Mouse (Mus musculus): ENCODE results near the gene Mars.

The Mars gene

DNA sequence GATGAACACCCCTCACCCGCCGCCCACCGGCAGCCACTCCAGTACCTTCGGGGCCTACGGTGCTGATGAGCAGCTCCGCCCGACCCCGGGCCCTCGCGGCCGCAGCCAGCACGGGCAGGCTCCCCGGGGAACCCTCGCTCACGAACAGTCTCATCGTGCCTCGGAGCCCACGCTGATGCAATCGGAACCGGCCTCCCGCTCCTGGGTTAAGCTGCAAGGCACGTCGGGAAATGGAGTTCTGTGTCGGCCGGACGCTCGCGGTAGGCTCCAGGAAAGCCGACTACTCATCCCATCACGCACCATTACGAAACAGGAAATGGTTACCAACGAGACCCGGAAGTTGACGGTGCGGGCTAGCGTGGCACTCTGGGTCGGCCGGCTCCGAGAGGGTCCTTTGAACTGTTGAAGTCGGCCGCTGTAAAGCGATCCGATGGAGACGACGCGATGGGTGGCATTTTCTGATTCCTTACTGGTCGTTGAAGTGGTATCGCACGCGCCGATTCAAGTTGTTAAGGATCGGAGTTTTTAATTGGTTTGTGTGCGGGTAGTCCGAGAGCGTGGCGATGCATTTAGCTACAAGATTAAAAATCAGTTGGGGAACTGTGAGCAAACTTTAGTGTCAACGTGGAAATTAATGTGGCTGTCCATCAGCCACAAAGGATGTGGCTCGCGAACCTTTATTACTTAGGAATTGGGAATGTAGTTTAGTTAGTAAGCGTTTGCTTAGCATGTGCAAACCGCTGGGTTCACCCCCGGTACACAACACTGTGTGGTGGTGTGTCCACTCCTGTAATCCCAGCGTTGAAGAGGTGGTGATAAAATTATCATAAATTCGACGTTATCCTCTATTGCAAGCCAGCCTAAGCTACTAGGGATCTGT lies at the start of gene Mars:
Mars (minus strand) TSS at position 311 of the 880 bp plus-strand sequence.
- peak; percentile 81 for DNase-seq (ENCODE audit: low spot score)

DNA sequence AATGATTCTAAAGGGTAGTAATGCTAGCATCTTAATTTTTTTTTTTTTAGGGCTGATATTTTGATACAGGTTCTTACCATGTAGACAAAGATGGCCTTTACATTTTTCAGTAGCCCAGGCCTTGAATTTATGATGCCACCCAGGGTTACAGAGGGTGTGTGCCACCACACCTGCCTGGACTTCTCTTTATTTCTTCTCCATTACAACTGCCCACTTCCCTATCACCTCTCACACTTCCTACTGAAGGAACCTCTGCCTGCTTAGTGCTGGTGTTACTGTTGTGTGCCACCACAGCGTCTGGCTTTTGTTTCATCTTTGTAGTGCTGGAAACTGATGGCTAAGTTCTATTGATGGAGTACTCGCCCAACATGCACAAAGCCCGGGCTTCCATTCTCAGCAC lies 49.1 kb upstream of the Mars start:
- DNase-seq (ENCODE audit: low spot score) = no peak

DNA sequence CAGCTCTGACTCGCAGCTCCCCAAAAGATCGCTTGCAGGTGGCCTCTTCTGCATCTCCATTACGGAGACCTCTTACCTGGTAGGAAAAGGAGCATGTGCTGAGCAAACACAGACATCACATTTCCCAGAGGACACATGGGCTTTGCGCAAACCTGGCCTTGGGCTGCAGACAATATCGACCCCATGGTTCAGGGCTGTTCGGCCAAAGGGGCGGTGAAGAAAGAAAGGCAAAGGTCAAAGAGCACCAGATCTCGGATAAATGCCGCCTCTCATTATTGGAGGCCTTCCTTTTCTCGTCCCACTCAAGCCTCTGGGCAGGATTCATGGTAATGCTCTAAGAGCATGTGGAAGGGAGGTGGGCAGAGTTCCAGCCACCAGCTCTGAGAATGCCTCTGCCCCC lies 43.8 kb upstream of the Mars start:
- no peak for DNase-seq (ENCODE audit: low spot score)

DNA sequence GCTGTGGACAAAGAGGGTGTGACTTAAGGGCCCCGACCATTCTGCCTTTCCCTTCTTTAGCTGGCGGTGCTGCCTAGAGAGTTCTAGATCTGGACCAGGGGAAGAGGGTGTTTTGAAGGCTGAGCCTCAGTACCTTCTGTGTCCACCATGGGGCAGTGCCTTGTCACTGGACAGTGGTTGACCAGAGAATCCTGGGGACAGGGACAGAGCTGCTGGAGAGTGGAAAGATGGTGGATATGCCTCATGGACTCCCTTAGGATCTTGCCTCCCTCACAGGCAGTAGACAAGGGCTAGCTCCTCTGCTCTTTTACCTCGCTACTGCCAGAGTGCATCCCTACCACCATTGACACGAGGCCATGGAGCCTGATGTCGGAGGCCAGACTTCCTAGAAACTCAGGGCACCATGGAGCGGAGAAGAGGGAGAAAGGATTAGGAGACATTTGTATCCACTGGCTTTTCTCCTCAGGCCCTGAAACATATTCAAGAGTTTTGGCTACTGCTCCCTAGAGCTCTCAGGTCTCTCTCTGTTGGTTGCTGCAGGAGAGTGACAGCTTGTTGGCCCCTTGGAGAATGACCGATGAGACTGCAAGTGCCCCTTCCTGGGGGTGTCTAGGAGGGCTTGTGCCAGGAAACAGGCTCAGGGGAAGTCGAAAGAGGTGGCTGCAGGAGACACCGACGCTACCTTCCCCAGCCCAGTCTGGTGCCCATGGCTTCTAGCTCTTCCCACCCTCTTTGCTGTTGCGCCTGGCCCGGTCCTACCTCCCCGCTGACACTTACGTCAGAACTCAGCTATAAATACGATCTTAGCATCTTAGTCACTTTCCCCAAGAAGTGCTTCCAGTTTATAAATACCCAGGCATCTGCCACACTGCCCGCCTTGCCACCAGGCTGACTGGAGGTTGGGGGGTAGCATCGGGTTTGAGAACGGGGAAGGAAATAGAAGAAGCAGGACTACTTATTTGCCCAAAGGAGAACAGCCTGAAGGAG lies 42.6 kb upstream of the Mars start, which contains the start of gene Inhbe:
Inhbe (minus strand) TSS at position 503 of the 987 bp plus-strand sequence.
- no peak for DNase-seq (ENCODE audit: low spot score)

DNA sequence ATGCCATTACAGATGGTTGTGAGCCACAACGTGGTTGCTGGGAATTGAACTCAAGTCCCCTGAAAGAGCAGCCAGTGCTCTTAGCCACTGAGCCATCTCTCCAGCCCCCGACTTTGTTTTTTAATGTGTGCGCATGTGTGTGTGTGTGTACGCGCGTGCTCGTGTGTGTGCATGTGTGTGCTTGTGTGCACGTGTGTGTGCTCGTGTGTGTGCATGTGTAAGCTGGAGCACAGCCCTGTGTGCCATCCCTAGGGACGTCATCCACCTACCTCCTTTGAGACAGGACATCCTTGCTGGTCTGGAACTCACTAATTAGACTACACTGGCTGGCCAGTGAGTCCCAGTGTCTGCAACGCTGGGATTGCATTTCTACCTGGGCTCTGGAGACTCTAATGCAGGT lies 41.2 kb upstream of the Mars start:
- no peak for DNase-seq (ENCODE audit: low spot score)

DNA sequence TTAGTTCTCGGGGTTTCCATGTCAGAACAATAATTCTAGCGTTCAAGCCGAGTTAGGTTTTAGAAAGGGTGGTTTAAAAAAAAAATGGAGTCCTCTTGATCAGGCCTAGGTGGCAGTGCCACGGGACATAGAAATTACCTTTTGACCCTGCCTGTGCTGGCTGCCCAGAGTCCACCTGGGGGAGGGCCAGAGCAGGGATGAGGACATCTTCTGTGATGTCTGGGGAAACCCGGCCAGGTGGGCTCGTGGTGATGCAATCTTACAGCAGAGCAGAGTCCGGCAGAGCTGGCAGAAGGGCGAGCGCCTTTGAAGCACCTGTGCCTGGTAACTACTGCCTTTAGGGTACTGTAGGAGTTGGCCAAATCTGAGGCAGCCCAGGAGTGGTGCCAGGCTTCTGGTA lies 40.6 kb upstream of the Mars start:
- no peak for DNase-seq (ENCODE audit: low spot score)

DNA sequence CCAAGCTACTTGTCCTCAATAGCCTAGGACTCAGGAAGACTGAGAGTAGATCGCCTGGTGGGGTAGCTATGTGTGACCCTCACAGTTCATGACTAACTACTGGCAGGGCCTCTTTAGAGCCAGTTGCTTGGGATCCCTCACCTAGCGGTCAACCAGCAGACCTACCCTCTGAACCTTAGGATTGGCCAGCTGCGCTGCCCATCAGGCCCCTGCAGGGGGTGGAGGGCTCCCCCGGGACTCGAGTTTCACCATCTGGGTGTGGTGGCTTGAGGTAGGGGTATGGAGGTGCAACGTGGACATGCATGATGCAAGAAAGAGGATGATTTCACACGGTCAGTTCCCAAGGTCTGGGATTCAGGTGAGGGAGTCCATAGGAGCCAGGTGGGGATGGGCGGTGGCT lies 40.1 kb upstream of the Mars start:
- DNase-seq (ENCODE audit: low spot score) = no peak

DNA sequence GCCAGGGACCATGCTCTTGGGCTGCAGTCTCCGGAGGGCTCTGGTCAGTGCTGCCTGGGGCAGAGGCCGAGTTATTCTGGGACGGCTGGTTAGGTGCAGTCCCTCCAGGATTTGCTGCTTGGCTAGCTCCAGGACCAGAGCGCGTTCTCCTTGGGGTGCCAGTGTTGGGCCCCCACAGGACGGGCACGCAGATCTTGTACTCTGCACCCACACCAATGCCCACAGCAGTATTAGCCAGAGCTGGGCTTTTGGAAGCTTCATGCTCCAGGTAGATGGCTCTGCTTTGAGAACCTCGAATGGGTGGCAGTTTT lies 39.7 kb upstream of the Mars start:
- no peak for DNase-seq (ENCODE audit: low spot score)

DNA sequence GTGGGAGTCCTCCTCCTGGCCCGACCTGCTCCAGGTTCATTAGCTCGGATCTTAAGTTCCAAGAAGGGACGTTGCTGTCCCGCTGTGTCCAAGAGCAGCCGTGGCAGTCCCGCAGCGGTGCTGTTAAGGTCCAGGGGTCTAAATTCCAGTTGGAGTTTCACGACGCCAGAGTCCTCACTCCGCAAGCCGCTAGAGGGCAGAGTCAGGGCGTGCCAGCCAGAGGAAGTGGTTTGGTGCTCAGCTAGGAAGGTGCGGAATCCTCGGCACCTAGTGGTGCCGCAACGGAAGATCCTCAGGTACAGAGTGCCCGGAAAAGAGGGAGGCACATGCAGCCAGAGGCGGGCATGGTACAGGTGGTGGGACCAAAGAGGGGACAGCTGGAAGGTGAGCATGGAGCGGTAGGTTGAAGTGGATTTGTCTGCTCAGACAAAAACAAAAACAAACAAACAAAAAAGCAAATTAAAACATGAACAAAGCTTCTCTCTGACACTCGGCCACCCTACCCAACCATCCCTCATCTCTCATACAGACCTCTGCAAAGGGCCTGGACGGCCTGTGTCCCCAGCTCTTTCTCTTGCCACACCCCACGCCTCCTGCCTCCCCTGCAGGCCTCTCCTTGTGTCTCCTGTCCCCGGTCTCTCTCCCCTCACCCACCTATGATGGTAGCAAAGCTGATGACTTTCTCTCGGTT lies 39.2 kb upstream of the Mars start:
- DNase-seq (ENCODE audit: low spot score) = no peak

DNA sequence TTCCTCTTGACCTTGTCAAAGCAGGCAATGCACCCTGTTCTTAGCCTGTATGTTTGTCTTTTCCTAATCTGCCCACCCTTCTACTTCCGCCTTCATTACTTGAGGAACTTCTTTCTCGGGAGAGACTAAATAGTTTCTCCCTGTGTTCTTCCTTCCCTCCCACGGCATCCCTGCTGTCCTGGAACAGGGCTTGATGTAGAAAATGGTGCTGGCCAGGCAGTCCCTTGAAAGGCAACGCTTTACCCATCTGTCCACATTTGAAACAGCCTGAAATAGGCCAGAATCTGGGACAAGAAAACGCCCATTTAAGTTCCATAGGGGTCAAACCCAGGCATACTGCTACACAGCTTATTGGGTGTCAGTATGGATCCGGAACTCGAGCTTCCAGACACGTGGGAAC lies 38.2 kb upstream of the Mars start:
- DNase-seq (ENCODE audit: low spot score) = no peak

DNA sequence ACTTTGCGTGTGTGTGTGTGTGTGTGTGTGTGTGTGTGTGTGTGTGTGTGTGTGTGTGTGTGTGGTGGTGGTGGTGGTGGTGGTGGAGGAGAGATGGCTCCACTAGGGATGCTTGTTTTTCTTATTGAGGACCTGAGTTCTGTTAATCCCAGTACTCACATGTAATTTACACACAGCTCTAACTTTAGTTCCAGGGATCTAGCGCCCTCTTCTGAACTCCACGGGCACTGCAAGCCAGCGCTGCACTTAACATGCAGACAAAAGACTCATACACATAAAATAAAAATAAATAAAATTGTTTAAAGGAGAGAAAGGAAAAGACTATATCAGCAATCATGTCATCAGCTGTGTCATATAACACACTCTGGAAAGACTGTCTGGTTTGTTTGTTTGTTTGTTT lies 37.4 kb upstream of the Mars start:
- DNase-seq (ENCODE audit: low spot score) = no peak

DNA sequence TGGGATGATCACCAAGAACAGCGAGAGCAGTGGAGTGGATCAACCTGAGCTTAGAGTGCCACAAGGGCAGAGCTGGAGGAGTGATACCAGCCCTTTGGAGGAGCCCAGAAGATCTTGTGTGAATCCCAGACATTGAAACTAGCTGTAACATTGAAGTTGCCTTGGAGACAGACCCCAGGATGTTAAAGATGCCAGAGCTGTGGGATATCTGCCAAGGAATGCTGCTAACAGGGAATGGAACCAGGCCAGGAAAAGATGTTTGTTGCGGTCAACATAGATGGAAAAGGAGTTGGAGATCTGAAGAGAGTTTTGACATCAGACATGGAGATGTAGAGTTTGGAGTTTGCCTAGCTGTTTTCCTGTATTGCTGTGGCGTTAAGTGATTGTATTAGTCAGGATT lies 34.6 kb upstream of the Mars start:
- no peak for DNase-seq (ENCODE audit: low spot score)

DNA sequence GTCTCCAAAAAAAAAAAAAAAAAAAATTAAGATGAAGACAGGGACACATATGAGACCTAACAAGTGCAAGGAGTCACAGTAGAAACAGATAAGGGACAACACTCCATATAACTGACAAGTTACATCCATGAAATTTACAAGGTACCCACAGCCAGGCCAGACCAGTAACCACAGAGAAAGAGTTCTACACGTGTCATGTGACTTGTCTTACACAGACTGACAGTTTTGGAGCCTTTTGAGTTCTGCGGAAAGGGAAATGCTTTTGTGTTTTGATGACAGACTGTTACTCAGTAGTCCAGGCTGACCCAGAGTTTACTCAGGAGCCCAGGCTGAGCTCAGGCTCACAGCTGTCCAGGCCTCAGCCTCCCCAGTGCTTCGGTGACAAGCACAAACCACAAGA lies 31.4 kb upstream of the Mars start:
- no peak for DNase-seq (ENCODE audit: low spot score)

DNA sequence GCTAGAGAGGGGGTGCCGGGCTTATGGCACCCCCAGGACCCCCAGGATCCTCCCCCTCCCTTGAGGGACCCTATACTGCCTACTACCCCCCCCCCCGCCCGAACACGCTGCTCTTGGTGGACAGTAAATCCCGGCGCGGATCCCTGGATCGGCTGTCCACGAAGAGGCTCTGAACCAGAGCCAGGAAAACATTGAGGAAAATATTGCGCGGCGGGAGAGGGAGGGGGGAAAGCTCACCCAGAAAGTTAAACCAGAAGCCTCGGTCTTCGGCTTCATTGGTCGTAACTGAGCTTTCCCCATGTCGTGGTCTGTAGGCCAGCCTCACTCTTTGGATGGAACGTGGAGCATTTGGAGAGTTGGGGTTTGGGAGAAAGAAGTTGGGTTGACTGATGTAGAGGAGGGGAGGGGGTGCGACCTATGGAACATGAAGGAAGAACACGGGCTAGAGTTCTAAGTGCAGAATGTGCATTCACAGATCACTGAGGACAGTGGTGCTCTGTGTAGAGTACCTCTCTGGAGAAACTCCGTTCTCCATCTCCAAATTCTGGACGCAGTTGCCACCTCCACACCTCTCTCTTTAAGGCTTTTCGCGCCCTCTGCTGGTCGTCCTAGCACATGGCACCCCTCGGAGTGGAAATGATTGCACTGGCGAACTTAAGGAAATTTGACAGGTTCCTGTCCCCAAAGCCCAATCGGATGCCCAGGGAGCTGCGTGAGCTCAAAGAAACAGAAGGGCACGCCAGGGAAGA lies 30.5 kb upstream of the Mars start, which contains the start of gene Gli1:
Gli1 (minus strand) TSS at position 84 of the 749 bp plus-strand sequence.
- DNase-seq (ENCODE audit: low spot score) = peak; percentile 75

DNA sequence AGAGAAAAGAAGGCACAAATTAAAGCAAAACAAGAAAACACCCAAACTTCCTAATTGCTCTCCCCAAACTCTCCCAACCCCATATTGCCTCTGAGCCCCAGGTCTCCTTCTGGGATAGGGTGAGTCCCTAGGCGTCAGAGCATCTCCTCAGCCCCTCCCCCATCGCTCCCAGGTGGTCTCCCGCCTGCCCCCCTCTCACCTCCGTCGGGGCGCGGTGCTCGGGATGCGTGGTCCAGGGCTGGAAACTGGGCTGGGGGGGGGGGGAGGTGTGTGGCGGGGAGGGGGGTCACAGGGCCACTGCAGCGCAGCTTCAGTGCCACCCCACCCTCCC lies 29.7 kb upstream of the Mars start:
- no peak for DNase-seq (ENCODE audit: low spot score)

DNA sequence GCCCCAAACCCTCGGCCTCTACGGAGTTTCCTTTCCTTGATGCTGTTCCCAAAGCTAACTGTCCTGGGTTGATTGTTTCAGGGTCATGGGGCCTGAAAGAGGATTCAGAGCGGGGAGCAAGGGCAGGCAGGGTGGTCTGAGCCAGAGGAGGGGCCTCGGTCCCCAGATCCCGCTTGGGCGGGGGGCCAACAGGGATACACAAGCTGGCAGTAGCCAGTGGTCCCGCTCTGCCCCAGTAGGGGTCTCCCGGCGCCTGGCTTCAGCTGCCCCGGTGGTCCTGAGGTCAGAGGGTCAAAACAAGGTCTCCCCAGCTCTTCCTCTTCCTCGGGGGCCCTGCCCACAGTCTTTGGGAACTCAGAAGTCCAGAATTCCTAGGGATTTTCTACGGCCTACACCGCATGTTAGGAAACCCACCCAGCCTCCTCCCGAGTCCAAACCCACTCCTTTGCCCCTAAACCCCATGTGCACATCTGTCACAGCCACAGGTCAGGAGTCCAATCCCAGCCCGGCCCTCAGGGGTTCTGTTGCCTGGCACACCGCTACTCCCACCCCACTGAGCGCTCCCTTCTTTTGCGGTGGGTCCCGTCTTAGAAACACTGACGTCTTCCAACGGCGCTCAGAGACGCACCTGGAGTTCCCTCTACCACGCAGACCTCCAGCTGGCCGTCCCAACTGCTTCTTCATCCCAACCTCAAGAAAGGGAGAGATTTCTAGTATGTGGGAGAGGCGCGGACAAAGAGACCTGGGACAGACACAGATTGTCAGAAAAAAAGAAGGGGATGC lies 29.2 kb upstream of the Mars start:
- no peak for DNase-seq (ENCODE audit: low spot score)

DNA sequence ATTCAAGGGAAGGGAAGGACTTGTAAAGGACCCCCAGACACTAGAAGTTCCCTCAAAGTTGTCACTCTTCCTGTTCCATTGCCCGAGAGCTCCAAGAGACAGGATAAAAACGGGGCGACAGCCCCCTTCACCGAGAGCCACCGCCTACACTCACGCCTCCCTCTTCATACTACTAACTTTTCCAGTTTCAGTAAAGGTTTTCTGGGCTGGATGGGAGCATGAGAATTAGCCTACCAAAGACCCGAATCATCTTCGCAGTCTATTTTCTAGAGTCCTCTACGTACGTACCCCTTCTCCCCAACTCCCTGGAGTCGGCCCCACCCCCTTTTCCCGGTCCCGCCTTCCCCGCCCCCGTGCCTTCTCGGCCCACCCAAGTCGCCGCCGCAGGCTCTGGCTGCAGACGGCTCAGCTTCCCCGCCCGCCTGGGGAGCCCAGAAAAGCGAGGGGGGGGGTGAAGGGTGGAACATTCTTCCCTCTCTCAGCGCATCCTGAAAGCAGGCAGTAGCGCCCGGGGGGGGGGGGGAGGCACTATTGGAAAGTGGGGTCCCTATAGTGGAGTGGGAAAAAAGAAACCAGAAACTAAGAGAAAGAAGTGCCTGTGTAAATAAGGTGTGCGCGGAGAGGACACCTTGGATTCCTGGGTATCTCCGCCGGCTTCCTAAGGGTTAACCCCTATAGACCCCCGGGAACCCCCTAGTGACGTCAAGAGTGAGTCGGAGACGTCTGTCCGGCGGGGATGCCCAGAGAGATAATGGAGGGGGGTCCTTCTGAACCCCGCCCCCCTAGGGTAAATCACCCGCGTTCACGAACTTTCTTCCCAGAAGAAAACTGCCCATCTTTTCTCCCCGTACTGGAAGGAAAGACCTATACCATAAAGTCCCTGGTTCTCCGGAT lies 28.3 kb upstream of the Mars start:
- no peak for DNase-seq (ENCODE audit: low spot score)

DNA sequence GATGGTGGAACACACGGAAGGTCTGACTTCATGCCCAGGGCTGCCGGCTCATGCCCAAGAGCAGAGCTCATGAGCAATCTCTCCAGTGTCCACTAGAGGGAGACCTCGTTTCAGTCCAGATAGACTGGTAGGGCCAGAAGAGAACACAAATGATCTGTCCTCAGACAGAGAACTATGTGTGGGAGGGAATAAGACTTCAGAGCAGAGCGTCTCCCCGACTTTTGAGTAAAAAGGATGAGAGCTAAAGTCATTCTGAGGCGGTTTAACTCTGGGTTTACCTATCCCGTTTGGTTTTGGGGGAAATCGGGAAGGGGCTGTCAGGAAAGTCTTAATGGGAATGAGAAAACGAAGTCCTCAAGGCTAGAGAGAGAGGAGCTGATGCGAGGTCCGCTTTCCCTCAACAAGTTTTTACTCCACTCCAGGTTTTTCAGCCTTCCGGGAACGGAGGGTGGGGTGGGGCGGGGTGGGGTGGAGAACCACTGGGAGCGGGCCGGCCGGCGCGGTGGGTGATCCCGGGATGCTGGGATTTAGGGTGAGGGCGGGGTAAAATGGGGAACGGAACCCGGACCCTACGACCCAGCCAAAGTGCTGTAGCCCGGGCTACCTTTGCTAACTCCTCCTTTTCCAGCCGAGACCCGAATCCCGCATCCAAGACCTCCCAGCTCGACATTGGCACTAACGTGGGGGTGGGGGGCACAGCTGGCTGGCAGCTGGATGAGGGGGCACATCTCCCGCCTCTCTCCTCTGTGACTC lies 27.5 kb upstream of the Mars start:
- peak; percentile 68 for DNase-seq (ENCODE audit: low spot score)

DNA sequence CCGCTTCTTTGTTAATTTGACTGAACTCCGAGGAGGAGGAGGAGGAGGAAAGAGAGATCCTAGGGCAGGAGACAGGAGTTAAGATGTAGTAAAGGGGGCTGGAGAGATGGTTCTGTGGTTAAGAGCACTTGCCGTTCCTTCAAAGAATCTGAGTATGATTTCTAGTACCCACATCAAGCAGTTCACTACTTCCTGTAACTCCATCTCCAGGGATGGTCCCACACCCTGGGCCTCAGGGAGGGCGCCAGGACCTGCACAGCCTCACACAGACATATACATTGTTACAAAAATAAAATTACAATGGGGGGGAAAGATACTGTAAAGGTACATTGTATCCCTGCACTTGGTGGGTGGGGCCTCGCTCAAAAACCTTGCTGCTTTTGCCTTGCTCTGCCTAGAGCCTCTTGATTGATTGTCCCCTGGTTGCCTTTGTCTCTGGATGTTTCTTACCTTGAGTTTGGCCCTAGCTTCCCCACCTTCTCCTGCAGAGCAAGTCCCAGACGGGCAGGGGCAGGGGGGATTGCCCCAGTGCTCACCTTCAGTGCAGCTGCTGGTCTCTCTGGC lies 26.0 kb upstream of the Mars start:
- no peak for DNase-seq (ENCODE audit: low spot score)
